Comparison of ENCODE assay signal across 17 mouse cellular contexts in genomic region chr1:150251422-150251821, GRCm38 (mm10).
"Had no signal": no experiment of that assay in that cellular context is flagged by ENCODE, and none has a peak within 500 bp of the region (broad histone marks: within the 10 kb centered on the region; RNA-seq: fewer than 3 reads in every experiment).

No protein-coding gene starts in this region.

- ATAC-seq: midbrain, embryonic 15.5 days had no signal

- H3K4me2 ChIP-seq: limb, embryonic 12.5 days; liver, embryonic 11.5 days; liver, embryonic 15.5 days; midbrain, embryonic 11.5 days; midbrain, embryonic 15.5 days; neural tube, embryonic 12.5 days had no signal

- H3K27ac ChIP-seq: left cerebral cortex, adult 2 months; limb, embryonic 12.5 days; liver, embryonic 15.5 days; macrophage; midbrain, embryonic 15.5 days; neural tube, embryonic 12.5 days had no signal

- H3K9me3 ChIP-seq: limb, embryonic 12.5 days; liver, embryonic 15.5 days; megakaryocyte, embryonic 14.5 days; midbrain, embryonic 15.5 days; neural tube, embryonic 12.5 days had no signal

- H3K4me3 ChIP-seq: left cerebral cortex, adult 2 months; limb, embryonic 12.5 days; liver, embryonic 15.5 days; megakaryocyte, embryonic 14.5 days; midbrain, embryonic 15.5 days; neural tube, embryonic 12.5 days had no signal

- H3K9ac ChIP-seq: limb, embryonic 12.5 days; liver, embryonic 15.5 days; midbrain, embryonic 15.5 days; neural tube, embryonic 12.5 days had no signal

- H3K4me1 ChIP-seq: limb, embryonic 12.5 days; liver, embryonic 15.5 days; midbrain, embryonic 15.5 days; neural tube, embryonic 12.5 days had no signal

- H3K27me3 ChIP-seq: limb, embryonic 12.5 days; liver, embryonic 15.5 days; midbrain, embryonic 15.5 days; neural tube, embryonic 12.5 days had no signal

- DNase-seq: kidney, adult 2 months; kidney, postnatal 25 days; lung, adult 2 months; lung, postnatal 10 days; right cerebral cortex, postnatal 4 days; spleen, adult 18-20 months; thymus, adult 2 months; thymus, postnatal 25 days had no signal

- H3K36me3 ChIP-seq: limb, embryonic 12.5 days; liver, embryonic 15.5 days; midbrain, embryonic 15.5 days; neural tube, embryonic 12.5 days had no signal
